In the genomic region with DNA sequence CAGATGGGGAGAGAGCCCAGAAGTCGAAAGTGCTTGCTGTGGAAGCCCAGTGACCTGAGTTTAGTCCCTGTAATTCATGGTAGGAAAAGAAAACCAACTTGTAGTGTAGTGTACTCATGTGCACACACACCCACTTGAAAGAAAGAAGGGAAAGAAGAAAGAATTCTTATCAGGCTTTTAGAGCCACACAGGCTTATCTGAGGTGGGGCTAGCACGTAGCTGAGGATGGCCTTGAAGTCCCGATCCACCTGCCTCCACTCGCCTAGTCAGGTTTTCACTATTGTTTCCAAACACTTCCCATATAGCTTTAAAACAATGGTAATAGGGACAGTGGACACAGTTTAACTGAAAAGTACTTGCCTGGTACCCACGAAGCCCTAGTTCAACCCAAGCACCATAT, we compare ENCODE assay signal across 27 mouse cellular contexts. TPM values are rescaled to one million over a fixed set of nuclear protein-coding genes. Genes with fewer than 3 reads are reported as not detected.
"Had no signal": no experiment of that assay in that cellular context is flagged by ENCODE, and none has a peak within 500 bp of the region (broad histone marks: within the 10 kb centered on the region; RNA-seq: fewer than 3 reads in every experiment).

No protein-coding gene starts in this region.

- DNase-seq: gastrocnemius, adult 2 months; gastrocnemius, postnatal 10 days; gastrocnemius, postnatal 25 days; heart, adult 18-20 months; heart, postnatal 4 days; kidney, adult 11 months; kidney, adult 2 months; kidney, adult 9 months; kidney, postnatal 14 days; kidney, postnatal 36 days; layer of hippocampus, adult 9-11 months; layer of hippocampus, postnatal 36 days; left cerebral cortex, postnatal 4 days had no signal

- H3K27ac ChIP-seq: gastrocnemius, adult 2 months; heart, embryonic 10.5 days; heart, embryonic 13.5 days; heart, embryonic 15.5 days; hindbrain, embryonic 10.5 days; hindbrain, embryonic 12.5 days; hindbrain, embryonic 14.5 days; kidney, embryonic 15.5 days; kidney, postnatal 0 days; limb, embryonic 13.5 days; limb, embryonic 15.5 days had no signal

- H3K9me3 ChIP-seq: heart, embryonic 10.5 days; heart, embryonic 13.5 days; heart, embryonic 15.5 days; hindbrain, embryonic 10.5 days; hindbrain, embryonic 12.5 days; kidney, embryonic 15.5 days; limb, embryonic 13.5 days; limb, embryonic 15.5 days had no signal

- H3K36me3 ChIP-seq: heart, embryonic 10.5 days; heart, embryonic 13.5 days; heart, embryonic 15.5 days; hindbrain, embryonic 10.5 days; hindbrain, embryonic 12.5 days; kidney, embryonic 15.5 days; limb, embryonic 13.5 days; limb, embryonic 15.5 days had no signal

- H3K9ac ChIP-seq: heart, embryonic 13.5 days; heart, embryonic 15.5 days; hindbrain, embryonic 12.5 days; hindbrain, embryonic 14.5 days; kidney, embryonic 15.5 days; limb, embryonic 13.5 days; limb, embryonic 15.5 days had no signal

- H3K4me2 ChIP-seq: heart, embryonic 13.5 days; heart, embryonic 15.5 days; hindbrain, embryonic 12.5 days; hindbrain, embryonic 14.5 days; kidney, embryonic 15.5 days; limb, embryonic 13.5 days; limb, embryonic 15.5 days had no signal

- H3K27me3 ChIP-seq: heart, embryonic 13.5 days; heart, embryonic 15.5 days; hindbrain, embryonic 12.5 days; kidney, embryonic 15.5 days; limb, embryonic 13.5 days; limb, embryonic 15.5 days had no signal

- H3K4me3 ChIP-seq: gastrocnemius, adult 2 months; heart, embryonic 10.5 days; heart, embryonic 13.5 days; heart, embryonic 15.5 days; hindbrain, embryonic 10.5 days; hindbrain, embryonic 12.5 days; kidney, embryonic 15.5 days; limb, embryonic 13.5 days; limb, embryonic 15.5 days had no signal

- ATAC-seq: forebrain, embryonic 16.5 days; hindbrain, embryonic 16.5 days; inflammation-experienced regulatory T-cells, adult 6 months had no signal

- H3K4me1 ChIP-seq: hindbrain, embryonic 12.5 days; limb, embryonic 13.5 days; limb, embryonic 15.5 days had no signal

RNA-seq across cellular contexts. Expression of a gene that starts 31.5 kb away (rescaled TPM):
- total RNA-seq: granulocyte monocyte progenitor cell, adult 5-6 weeks had no signal
- polyA plus RNA-seq: hindbrain, embryonic 12.5 days had no signal
